Mouse (Mus musculus) embryonic fibroblast, embryonic 13.5 days (primary cell): ENCODE data around the gene Rreb1.

ENCODE experiments used
- CTCF ChIP-seq: IDR thresholded peaks from 2 replicates; pipeline ENCODE4 v1.5.1; 2011; ENCODE audit warnings: mild to moderate bottlenecking, control low read depth, low read length, moderate library complexity, borderline replicate concordance; ENCODE audit not compliant: insufficient read depth
- POLR2A ChIP-seq: IDR thresholded peaks from 2 replicates; pipeline ENCODE4 v1.6.1; 2011; ENCODE audit warnings: low read depth, mild to moderate bottlenecking, control low read depth, low read length, moderate library complexity

DNA sequence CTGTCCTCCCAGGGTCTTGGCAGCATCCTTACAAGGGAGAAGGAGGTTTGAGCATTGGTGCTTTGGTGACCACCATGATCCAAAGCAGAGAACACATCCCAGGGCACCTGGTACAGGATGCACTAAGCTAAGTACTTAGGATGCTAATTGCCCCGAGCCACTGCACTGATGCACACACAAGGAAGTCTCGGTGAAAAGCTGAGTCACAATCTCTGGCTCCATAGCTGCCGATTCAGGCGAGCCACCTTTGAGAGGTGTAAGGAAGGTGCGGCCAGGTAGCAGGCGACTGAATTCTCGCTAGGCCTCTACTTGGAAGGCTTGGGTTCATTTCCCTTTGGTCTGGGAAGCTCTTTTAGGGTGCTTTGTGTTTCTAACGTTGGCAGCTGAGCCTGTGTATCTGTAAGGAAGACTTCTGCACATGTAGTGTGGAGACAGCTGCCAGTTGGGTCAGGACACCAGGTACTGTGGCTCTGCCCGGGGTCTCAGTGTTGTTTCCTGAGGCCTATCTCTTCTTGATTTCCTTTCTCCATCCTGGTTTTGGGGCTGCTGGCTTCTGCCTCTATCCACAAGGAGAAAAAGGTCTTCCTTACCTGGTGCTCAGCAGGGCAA, 68.9 kb downstream of the Rreb1 start:
- TF ChIP-seq CTCF (no peak), POLR2A (no peak)
